Mouse (Mus musculus): Measurements from ENCODE around the gene Tmem54.

Tmem54 gene

DNA sequence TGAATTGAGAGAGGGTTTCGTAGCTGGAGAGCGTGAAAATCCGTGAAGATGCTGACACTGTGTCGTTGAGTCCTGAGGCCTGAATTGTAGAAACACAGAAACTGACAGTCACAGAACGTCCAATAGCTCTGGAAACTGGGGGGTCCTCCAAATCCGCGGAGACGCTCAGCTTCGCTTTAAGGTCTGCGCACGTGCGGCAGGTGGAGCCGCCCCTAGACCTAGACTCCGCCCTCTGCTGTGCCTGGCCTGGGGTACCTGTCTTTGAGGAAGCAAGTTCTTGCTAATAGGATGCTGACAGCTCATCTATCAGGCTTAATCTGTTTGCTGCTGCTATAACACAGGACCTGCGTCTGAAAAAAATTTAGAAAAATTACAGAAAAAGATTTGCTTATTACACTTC, 10.1 kb upstream of the Tmem54 start:
- no peak for DNase-seq (ENCODE audit: extremely low read depth, insufficient read length, low spot score)

DNA sequence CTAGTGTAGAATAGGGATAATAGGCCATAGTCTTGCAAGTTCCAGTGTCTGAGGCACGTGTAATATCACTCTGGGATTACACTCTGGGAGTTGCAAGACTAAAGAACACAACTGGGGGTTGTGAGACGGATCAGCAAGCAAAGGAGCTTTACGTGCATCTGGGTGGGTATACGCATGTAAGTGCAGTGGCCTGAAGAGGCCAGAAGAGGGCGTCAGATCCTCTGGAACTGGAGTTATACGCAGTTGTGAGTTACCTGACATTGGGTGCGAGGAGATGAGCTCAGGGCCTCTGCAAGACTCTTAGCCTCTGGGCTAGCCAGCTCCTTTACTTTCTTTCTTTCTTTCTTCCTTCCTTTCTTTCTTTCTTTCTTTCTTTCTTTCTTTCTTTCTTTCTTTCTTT, 8.3 kb upstream of the Tmem54 start:
- DNase-seq (ENCODE audit: extremely low read depth, insufficient read length, low spot score): no peak

DNA sequence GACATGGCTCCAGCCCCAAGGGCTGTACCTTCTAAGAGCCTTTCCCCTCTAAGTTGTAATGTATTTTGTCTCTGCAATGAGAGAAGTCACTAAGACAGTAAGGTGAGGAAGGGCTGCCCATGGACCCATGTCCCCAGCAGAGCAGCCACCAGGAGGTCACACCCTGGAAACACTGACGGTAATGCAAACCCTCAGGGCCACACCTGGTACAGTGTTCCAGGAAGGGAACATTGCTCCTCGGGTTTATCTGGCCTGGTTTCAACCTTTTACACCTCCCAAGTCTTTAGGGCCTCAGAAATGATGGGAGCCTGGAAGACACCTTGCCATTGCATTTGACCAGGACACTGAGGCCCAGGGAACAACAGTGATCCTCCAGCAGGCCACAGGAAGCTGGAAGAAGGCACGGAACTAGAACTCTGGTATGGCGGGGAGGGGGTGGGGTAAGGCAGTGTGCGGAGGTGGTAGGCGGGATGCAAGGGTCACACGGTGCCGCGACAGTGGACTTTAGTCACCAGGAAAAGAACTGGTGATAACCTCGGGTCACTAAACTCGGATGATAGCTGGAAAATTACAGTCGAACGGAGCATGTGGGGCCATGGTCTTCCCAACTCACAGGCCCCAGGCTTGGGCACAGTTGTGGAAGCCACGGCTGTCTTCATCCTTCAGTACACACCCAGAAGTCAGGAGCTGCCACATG, 3.1 kb upstream of the Tmem54 start:
- DNase-seq (ENCODE audit: extremely low read depth, insufficient read length, low spot score): no peak

DNA sequence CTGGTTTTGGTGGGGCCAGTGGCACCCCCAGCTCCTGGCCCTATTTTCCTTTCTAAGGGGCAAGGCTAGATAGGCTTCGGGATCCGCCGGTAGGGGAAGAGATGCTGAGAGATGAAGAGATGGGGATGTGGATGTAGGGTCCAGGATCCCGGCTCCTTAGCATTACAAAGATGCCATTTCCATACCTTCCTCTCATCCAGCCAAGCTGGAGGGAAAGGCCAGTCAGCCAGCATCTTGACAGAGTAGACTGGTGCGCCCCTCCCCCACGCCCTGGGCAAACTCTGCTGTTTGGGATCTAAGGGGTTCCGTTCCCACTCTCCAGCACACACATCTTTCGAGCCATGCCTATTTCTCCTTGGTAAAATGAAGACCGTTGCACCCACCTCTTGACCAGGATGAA, 725 bp downstream of the Tmem54 start:
- DNase-seq (ENCODE audit: extremely low read depth, insufficient read length, low spot score): no peak

DNA sequence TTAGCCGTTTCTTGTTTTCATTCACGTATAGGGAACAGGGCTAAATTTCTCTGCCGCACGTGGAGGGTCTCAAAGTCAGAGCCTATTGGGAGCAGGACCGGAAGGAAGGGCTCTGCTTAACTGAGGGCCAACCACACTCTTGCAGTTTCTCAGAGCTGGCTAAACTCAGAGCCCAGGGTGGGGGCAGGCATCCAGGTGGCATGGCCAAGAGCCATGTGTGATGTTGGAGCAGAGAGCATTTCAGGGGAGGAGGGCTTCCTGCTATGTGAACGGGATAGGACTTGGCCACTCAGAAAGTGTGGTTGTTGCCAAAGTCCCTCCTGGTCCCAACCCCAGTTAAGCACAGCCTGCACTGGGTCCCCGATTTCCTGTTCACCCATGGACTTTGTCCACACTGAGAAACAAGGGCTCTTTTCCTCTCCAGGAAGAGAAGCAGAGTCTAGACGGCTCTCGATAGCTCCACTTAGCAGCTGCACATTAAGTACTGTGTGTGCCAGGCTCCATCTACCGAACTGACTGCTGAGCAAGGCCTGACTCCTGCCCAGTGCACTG, 2.1 kb downstream of the Tmem54 start:
- no peak for DNase-seq (ENCODE audit: extremely low read depth, insufficient read length, low spot score)

DNA sequence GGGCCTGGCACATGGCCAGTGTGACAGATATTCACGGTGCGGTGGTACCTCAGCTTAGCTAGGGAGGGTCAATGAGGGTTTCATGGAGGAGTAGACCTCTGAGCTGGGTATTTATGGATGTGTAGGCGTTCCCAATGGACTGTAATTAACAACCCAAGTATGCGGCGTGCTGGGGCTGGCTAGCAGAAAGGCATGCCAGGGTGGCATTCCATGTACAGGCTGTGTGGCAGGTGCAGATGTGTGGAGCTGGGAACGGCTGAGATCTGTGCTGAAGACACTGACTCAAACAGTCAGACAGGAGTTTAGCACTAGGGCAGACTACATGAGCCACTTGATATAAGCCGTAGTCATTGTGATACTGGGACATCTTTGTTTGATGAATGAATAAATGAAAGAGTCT, 3.3 kb downstream of the Tmem54 start:
- no peak for DNase-seq (ENCODE audit: extremely low read depth, insufficient read length, low spot score)

DNA sequence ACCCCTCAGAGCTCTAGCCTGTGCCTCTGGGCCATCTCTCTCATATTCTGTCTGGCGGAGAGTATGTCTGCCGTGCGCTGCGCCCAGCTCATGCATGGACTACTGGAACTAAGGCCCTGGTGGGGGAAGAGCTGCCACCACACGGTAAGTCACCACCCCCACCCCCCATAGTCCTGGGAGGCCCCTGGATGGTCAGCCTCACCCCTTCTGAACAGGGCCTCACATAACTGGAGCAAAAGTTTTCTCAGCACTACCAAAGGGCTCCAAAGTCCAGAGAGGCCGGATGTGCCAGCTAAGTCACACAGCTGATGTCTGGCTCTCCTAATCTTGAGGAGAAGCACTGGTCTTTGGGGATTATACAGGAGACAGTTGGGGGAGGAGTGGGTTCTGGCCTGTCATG, 5.5 kb downstream of the Tmem54 start:
- DNase-seq (ENCODE audit: extremely low read depth, insufficient read length, low spot score): no peak

DNA sequence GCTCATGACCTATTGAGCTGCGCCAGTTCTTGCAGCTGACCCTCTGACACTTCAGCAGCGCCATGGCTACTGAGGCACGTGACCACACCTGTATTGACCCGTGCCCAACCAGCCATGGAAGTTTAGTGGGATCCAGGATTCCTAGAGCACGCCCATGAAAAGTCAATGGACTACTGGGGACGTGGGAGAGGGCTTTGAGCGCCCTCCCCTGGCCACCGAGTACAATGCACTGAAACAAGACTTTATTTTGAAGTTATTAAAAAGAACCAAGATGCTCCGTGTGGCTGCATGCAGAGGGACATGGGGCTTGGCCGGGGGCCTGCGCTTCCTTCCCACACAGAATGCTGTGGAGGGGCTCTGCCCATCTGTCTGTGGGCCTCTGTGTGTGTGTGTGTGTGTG, 6.0 kb downstream of the Tmem54 start:
- DNase-seq (ENCODE audit: extremely low read depth, insufficient read length, low spot score): no peak

DNA sequence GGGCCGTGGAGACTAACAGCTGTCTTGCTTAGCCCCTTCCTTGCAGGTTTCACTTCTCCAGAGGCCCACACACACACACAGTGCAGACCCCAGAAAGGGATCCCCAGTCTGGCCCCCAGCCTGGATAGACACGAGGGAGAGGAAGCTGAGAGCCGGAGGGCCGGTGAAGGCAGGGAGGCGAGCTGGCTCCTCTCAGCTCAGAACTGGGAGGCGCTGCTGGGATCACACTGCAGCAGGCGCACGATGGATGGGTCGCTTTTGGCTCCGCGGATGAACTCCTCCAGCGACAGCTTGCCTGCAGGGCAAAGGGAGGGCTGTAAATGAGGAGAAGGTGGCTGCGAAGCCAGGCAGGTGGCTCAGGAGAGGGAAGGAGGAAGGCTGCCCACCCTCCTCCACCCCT, 6.9 kb downstream of the Tmem54 start:
- no peak for DNase-seq (ENCODE audit: extremely low read depth, insufficient read length, low spot score)

DNA sequence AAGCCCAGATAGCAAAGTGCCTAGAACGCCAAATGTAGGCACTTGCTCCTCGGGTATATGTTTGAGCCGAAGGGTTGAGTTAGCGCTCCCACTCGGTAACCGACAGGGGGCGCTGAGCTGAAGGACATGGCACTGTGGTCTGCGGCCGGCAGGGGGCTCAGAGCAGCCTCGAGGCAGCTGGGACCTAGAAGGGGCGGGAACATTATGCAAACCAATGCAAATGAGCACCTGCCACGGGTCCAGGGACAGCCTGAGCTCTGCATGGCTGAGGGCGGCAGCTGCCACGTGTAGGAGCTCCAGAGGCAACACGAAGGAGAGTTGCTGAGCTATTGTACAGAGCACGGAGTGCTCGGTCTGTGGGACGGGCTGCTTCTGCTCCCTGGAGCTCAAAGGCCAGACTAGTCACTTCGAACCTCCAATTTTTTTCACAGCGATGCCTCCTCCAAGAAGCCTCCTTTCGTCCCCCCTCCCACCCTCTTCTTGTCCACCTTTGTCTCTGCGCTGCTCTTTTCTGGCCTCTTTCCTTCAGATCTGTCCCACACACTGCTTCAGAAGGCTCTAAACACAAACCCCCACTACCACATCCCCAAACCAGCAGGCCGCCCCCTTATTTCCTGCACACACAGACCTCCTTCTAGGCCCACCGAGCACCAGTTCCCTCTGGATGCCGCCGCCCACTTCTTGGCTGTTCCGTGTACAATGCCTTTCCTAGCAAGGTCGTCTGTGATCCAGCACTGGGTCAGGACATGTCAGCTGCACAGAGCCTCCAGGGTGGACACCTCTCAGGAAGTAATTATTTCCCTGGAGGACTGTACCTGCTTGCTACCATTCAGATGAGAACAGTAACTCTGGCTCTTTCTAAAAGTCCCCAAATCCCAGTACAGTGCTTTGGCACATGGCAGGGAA, 8.0 kb downstream of the Tmem54 start:
- peak; percentile 58 for DNase-seq (ENCODE audit: extremely low read depth, insufficient read length, low spot score)

DNA sequence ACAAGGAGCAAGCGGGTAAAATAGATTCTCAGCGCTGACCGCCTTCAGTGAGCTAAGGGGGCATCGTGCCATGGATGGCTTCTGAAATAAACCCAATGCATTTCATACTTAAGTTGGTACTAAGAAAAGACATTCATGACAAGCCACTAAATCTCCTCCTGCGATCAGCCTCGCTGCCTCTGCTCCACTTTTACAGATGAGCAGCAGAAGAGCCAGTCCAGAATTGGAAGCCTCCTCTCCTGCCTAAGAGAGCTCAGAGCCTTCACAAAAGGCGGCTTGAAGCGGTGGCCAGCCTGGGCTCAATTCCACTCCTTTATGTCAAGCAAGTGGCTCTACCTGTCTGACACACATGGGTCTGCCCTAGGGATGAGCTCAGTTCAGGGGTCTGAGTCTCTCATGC, 11.4 kb downstream of the Tmem54 start:
- DNase-seq (ENCODE audit: extremely low read depth, insufficient read length, low spot score): no peak

DNA sequence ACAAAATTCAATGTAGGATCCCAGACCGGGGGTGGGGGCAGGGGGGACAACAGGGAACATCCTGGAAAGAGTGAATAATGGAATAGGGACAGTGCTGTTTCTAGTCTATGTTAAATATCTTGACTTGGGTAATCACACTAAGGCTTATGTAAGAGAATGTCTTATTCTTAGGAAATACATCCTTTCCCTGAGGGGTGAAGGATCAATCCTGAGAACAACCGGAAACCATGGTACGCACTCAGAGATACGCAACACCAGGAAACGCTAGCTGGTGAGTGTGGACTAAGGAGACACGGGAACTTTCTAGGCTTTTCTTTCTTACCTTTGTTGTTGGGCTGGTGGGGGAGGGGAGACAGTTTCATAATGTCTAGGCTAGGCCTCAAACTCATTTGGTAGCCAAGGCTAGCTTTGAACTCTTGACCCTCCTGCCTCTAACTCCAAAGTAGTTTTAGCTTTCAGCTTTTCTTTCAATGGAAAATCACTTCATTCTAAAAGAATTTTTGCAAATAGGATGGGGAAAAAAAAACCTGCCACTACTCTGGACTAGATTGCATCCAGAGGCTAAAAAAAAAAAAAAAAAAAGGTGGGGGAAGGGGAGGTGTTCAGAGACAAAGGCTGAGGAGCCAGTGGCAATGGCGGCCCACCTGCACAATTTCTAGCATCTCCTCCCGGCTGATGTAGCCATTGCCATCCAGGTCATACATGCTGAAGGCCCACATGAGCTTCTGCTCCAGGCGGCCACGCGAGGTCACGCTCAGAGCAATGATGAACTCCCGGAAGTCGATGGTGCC, 12.6 kb downstream of the Tmem54 start:
- DNase-seq (ENCODE audit: extremely low read depth, insufficient read length, low spot score): no peak

DNA sequence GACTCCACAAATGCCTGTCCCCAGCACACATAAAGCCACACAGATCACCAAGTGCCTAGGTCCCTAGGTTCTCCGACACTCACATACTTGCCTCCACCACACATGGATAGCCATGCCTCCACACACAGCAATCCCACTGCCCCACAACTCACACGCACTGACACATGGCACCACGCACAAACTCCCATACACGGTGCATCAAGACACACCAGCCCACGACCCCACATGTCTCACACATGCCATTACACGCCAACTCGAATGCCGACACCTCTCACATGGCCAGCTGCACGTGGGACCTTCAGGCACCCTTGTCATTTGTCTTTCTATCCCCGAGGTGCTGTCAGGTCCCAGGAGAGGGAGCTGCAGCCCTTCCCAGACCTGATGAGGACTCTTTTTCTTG, 14.4 kb downstream of the Tmem54 start:
- DNase-seq (ENCODE audit: extremely low read depth, insufficient read length, low spot score): no peak

DNA sequence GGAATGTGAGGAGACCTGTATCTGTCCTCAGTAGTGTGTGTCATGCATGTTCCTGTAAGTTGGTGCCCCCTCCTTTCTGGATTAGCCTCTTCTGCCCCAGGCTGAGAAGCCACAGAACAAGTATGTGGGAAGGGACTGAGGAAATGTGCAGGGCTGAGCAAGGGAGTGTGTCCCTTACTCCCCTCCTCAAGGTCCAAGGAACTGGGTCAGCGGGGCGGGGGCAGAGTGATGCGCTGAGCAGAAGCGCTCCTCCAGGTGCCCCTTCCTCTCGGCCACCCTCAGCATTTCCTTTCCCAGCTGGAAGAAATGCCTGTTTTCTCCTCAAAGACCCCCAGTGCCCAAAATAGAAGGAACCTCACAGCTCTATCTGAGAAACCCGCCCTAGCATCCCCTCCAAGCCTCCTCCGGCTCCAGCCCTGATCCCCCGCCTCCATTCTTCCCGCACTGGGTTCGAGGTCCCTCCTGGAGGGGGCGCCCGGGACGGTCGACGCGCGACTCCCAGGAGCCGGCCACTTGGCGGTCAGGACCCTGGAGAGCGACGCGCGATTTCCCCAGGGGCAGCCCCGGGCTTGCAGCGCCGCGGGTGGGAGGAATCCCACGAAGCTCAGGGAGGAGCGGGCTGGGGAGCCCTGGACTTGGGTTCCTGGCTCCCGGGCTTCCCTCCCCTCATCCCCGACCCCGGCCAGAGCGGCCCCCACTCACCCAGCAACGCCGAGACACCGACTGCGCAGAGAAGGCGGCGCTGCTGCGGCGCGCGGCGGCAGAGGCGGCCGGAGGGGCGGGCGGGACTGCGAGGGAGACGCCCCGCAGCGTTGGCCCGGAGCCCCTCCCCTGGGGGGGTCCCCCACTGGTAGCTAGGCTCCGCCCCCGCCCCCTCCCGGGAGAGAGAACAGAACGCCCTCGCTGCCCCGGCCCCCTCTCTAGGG, 15.4 kb downstream of the Tmem54 start:
- no peak for DNase-seq (ENCODE audit: extremely low read depth, insufficient read length, low spot score)

DNA sequence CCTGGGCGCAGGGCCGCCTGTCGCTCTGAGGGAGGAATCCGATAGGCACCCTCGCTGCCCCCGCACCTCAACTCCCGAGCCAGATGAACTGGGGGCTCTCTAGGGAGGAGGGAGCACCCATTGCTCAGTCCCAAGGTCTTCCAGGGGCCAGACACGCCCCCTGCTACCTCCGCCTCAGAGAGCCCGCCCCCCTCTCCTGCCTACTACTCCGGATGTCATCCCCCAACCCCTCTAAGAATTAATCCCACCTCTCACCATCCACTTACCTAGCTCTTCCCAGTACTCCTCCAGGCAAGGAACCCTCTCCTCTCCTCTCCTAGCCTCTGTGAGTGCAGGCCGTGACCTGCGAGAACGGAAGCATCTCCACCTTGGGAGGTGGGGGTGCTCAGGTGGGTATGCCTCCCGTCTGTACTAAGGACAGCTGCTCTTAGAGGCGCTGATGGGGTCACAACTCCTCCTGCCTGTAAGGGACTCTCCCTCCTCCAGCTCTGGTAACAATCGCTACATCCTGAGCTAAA, 16.3 kb downstream of the Tmem54 start, which contains the start of gene Hpca:
Gene Hpca (minus strand): TSS at position 468 of the 518 bp plus-strand sequence.
- no peak for DNase-seq (ENCODE audit: extremely low read depth, insufficient read length, low spot score)

DNA sequence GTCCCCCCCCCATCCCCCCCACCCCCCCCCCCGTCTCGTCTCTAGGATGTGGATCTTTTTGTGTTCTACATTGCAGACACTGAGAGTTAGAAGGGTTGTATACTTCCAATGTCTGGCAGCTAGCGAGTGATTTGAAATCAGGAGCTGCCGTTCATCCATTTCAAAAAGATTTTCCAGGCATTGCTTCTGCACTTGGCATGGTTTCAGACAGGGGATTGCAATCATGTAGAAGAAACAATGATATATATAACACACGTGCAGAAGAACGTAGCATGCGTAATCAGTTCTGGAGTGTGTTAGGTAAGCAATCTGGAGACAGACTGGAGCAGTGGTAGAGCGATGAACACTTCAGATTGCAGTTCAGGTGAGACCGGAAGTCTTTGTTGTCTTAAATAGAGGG, 16.8 kb downstream of the Tmem54 start:
- DNase-seq (ENCODE audit: extremely low read depth, insufficient read length, low spot score): no peak

DNA sequence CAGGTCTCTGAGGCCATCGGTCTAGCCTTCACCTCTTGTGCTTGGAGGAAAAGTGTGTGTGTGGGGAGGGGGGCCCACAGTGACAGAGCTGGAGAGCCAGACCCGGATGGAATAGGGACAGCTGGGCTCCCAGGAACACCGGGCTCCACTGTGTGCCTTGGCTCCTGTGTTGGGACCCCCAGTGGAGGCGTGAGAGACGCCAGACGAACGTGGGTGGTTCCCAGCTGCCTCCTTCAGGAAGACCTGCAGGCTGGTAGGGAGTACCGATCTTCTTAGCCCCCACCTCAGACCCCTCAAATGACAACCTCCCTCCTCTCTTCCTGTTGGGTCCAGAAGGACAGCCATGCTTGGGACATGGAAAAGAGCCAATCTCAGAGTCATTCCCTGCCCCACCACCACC, 17.4 kb downstream of the Tmem54 start:
- DNase-seq (ENCODE audit: extremely low read depth, insufficient read length, low spot score): no peak

DNA sequence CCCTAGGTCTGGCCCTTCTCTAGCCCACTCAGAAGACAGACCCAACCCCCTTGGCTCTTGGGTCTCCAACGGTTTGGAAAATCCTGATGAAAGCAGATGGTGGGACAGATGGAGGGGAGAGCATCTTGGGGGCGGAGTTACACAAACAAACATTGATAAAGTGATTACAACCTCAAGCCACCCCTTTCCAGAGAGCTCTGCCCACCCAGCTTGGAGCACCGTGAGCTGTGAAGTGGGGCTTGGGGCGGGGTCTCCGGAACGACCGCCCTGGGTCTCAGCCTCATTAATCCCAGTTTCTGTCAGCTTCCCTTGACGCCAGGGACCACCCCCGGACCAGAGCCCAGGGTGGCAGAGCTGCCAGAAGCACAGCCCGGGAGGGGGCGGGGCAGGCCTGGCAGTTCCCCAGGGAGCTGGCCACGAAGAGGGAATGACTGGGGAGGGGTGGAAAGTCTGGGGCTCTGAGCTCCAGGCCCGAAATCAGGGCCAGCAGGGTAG, 19.4 kb downstream of the Tmem54 start:
- no peak for DNase-seq (ENCODE audit: extremely low read depth, insufficient read length, low spot score)

DNA sequence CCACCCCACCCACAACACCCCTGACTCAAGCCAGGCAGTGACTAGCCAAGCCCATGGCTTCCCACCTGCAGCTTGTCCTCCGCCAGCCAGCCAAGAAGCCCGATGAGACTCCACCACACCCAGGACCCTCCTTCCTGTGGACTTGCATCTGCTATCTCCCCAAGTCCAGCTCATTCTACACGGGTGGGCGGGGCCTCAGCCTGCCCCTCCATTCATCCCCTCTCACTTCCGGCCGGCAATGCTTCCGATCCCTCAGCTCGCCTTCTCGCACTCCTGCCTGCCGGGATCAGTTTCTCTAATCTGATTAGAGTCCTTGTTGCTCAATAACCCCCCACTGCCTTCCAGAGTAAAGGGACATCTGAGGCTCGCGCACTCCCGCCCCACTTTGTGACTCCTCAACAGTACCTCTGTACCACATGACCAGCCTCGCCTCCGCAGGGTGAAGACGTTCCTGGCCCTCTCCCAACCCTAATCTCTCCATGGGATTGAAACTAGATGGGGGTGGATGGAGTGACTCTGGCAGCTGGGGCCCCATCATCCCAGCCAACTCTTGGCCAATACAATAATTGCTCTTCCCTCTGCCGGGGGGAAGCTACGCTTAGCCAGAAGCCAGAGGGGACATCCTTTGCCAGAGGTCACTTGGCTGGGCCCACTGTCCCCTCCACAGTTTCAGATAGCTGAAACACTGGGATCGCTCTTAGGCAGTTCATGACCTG, 20.5 kb downstream of the Tmem54 start:
- DNase-seq (ENCODE audit: extremely low read depth, insufficient read length, low spot score): no peak

Data from 3134 (cell line).